Mouse (Mus musculus): ENCODE data around the gene 2810021J22Rik.
"Not testable (repeated sequence)": the region's sequence is repeated elsewhere in the genome, so short reads cannot be mapped to it uniquely, and the experiment has no call there.

2810021J22Rik gene

DNA sequence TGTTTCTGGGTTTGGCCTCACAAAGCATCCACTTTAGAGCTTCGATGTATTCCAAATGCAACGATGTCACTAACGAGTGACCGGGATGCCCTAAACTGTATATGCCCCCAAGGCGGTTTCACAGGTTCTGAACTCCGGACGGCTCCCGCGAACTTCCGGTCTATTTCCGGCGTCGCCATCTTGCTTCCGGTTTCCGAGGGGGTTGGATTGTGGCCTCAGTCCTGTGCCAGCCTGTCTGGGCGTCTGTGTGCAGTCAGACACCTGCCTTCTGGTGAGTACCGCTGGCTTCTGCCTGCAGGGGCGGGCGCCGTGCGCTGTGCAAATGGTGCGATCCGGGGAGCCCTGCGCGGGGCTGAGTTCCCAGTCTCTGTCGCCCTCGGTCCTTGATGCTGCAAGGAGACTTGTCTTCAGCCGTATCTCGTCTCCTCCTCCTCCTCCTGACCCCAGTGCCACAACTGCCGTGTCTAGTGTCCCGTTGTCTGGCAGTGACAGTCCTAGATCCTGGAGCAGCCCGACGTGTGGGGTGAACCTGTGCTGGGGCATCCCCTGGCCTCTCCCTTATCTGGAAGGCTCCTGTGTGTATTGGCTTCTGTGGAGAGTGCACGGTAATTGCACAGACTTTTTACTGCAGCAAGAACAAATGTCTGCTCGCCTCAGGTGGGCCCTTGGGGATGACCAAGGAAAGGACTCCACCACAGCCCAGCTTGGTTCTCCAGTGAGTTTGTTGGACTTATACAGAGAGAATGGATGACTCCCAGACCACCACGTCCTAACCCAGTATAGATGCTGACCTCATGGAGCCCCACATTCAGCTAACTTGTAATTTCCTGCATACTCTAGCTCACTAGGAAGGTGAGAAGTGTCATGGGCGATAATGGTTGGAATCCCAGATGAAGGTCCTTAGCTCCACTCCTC is at the start of gene 2810021J22Rik:
Gene 2810021J22Rik (plus strand): TSS at position 178 of the 915 bp plus-strand sequence.
- peak; percentile 82 to 83 for DNase-seq (ENCODE audit: low spot score in 2 of 2)

DNA sequence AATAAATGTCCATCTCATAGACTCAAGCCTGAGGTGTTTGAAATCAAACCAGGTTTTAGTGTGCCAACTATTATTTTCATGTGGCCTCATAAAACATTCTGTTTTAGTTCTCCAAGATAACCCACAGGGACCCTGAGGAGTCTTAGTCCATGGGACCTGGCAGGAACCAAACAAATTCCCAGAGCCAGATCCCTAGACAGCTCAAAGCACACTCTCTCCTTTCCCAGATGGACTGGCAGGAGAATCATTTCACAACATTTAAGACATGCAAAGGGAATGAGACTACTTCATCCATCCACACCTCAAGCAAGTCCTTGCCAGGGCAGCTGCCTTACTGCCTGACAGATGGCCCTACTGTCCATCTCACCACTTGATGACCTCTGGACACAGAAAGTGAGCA is 38.1 kb upstream of the 2810021J22Rik start, which contains the start of gene Olfr312:
Gene Olfr312 (plus strand): TSS at position 301 of the 400 bp plus-strand sequence.
- not testable (repeated sequence) for DNase-seq (ENCODE audit: low spot score in 2 of 2)

DNA sequence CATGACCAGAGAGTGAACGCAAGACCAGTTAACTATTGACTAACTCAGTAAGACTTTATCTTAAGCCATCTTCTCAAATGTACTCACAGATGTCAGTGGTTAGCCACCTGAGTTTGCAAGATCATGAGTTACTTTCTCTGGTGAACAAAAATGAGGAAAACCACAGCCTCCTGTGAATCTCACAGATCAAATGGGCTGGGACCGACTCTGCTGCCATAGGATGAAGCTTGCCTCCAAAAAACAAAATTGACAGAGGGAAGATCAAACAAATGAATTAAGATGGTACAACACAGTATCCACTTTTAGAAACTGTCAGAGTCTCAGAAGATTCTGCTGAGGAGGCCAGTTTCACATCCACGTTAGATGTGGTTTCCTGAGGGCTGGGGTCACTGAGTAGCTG is 37.3 kb upstream of the 2810021J22Rik start:
- DNase-seq (ENCODE audit: low spot score in 2 of 2): no peak

DNA sequence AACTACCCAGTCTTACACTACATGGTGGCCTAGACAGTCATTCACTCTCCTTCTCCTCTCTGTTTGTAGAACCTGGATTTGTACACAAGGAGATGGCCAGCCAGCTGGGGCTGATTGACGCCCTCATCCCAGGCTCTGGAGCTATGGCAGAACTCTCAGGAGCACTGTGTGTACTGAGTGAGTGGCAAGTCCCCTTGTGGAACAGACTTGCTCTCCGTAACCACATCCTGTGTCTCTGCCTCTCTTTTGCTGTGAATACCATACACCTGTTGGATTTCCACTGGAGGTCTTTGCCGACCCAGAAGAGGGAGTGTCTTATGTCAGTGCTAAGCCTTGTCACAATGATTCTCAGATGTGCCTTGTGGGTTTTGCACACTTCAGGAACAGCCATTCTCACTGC is 34.5 kb upstream of the 2810021J22Rik start:
- DNase-seq (ENCODE audit: low spot score in 2 of 2): not testable (repeated sequence)

DNA sequence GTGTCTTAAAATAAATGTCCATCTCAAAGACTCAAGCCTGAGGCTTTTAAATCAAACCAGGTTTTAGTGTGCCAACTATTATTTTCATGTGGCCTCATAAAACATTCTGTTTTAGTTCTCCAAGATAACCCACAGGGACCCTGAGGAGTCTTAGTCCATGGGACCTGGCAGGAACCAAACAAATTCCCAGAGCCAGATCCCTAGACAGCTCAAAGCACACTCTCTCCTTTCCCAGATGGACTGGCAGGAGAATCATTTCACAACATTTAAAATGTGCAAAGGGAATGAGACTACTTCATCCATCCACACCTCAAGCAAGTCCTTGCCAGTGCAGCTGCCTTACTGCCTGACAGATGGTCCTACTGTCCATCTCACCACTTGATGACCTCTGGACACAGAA is 28.1 kb upstream of the 2810021J22Rik start, which contains the start of gene Olfr311:
Gene Olfr311 (plus strand): TSS at position 301 of the 400 bp plus-strand sequence.
- not testable (repeated sequence) for DNase-seq (ENCODE audit: low spot score in 2 of 2)

DNA sequence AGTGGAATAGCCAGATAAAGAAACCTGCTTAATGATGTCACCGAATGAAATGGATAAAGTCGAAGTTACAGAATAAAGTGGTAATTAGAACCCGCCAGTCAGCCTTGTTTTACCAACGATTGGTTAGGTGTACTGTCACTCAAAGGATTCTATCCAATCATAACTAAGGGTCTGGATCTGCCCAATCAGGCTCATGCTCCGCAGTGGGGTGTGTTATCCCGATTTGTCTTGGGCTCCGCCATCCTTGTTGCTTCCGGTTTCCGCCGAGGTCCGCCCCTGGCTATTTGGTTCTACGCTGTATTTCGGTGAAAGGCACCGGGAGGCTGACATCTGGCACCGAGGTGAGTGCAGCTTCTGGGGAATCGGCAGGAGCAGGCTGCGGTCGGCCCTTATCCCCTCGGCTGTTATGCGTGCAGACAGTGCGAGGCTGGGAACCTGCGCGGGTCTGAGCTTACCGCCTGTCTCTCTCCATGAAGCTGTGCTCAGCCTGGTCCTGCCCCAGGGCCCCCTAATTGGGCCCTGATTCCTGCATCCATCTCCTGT is 20.0 kb upstream of the 2810021J22Rik start, which contains the start of gene Gm12258:
Gene Gm12258 (plus strand): TSS at position 240 of the 543 bp plus-strand sequence.
- peak; percentile 91 to 95 for DNase-seq (ENCODE audit: low spot score in 2 of 2)

DNA sequence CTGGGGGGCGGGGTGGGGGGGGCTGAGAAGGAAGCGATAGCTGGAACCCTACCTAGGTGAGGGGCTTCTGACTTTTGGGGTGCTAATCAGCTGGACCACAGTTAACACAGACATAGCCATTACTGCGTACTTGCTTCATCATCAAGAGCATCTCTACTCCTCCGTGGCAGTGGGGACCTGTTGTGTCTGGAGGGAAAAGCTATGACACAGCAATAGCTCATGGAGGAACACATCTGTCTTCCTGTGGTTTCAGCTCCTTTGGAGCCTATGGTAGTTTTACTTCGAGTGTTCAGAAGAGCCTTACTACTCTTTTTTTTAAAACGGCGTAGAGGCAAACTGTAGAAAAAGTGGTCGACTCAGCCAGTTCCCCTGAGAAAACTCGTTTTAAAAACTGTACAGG is 19.4 kb upstream of the 2810021J22Rik start:
- no peak for DNase-seq (ENCODE audit: low spot score in 2 of 2)

DNA sequence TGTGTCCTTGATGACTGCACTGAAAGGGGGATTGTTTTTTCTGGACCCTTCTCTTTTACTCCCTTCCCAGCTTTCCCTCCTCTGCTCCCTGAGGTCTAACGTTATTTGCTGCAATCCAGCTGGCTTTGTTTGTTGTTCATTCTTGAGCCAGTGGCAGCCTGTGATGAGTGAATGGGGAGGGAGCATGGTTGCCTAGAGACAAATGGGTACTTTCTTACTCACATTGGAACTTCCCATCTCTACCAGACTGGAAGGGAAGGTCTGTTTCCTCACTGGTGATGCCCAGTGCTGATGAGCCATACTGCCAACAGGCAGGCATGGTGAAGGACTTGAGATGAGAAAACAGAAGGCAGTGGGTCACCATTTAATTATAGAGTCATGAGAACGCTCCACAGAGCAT is 17.3 kb upstream of the 2810021J22Rik start:
- no peak for DNase-seq (ENCODE audit: low spot score in 2 of 2)

DNA sequence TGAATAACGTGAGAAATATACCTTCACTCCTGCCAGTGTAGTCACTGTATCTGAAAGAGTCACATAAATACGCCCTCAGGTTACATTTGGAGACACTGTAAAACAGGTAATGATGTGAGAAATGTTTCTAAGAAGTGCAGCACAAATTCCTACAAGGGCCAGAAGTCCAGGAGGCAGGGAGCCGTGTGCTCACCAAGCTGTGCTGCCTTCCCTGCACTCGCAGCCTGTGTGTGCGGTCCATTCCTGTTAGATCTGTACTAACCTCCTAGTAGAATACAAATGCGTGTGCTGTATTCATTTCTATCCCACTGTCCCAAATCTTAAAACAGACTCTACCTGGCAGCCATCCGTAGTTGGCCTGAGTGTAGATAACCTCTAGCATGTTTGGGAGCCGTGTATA is 6.3 kb upstream of the 2810021J22Rik start:
- DNase-seq (ENCODE audit: low spot score in 2 of 2): no peak

DNA sequence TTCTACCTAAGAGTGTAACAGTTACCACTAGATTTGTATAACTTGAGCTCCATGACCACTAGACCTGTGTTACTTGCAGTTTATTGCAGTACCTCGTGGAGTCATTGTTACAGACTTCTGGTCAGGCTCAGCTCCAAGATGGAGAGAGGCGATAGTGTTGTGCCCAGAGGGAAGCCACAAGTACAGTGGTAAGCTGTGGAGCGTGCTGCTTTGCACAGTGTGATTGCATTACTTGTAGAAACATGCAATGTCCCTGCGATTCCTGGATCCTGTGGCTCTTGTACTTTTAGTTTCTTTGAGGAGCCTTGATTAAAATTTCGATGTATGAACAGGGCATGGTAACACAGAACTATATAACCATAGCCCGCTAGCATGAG is 926 bp downstream of the 2810021J22Rik start:
- DNase-seq (ENCODE audit: low spot score in 2 of 2): no peak

DNA sequence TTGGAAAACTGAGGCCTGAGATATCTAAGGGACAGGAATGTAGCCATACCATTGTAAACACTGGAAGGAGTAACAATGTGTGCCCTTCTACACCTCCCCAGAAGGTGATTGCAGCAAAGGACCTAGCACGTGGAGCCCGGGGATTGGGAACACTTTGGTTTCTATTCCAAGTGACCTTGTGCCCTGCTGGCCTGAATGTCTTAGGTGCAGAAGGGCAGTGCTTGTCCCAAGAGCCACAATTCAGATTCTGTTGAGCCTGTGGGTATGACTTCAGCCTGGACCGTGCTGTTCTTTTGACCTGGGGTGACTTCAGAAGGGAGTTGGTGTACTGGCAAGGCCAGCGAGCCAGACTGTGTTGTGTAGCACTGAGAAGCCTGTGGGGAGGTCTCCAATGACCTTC is 3.9 kb downstream of the 2810021J22Rik start:
- no peak for DNase-seq (ENCODE audit: low spot score in 2 of 2)

DNA sequence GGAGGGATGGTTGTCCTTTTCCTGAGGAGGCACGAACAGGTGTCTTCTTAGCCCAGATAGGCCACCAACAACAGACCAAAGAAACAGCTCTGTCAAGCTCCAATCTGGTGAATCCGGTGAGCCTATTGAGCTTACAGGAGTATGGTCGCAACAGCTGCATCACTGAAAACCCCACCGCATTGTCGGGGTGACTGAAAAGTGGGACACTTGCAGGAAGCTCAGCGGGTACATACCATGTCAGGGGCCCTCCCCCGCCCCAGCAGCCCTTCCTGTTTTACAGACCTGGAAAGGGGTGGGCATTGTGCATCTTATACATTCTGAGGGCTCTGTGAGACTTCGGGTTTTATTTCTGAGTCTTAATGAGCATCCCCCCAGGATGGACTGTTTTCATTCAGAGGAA is 16.7 kb downstream of the 2810021J22Rik start:
- DNase-seq (ENCODE audit: low spot score in 2 of 2): no peak

DNA sequence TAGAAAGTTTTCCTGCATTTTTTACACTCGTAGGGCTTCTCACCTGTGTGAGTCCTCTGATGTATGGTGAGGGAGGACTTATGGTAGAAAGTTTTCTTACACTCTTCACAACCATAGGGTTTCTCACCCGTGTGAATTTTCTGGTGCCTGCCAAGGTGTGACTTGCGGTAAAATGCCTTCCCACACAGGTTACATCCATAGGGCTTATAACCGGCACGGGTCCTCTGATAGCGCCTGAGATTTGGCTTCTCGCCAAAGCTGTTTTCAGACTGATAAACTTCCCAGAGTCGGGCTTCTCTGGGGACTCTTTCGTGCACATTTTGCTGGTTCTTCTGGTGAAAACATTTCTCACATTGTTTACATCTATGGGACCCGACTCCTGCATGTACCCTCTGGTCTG is 23.5 kb downstream of the 2810021J22Rik start:
- DNase-seq (ENCODE audit: low spot score in 2 of 2): no peak

DNA sequence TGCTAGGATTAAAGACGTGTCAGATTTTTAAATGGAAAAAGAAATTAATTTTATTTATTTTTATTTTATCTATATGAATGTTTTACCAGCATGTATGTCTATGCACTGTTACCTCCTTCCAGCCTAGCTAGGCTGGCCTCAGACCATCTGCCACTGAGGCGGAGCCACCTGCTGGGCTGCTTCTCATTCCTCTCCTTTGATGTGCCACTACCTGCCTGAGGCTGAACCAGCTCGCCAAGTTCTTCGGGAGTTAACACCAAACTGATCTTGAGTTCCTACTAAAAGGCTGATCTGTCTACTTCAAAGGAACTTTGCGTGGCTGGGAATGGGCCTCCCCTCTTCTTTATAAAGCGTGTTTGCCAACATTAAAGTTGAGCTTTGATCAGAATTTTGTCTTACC is 27.4 kb downstream of the 2810021J22Rik start:
- no peak for DNase-seq (ENCODE audit: low spot score in 2 of 2)

DNA sequence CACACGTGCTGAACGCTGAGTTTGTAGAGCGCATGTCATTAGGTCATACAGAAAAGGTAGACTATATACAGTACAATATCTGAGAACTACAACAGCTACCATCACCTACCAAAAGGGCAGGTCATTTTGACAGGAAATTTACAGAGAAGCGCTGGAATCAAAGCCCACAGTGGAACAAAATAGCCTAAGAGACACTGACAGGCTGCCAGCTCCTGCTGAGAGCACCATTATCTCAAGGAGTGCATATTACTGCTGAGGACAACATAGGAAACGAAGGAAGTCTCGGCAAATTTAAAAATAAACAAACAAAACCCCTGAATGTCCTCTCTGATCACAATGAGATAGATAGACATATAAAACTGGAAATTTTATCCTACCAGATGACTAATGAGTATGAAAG is 30.5 kb downstream of the 2810021J22Rik start:
- DNase-seq (ENCODE audit: low spot score in 2 of 2): no peak

DNA sequence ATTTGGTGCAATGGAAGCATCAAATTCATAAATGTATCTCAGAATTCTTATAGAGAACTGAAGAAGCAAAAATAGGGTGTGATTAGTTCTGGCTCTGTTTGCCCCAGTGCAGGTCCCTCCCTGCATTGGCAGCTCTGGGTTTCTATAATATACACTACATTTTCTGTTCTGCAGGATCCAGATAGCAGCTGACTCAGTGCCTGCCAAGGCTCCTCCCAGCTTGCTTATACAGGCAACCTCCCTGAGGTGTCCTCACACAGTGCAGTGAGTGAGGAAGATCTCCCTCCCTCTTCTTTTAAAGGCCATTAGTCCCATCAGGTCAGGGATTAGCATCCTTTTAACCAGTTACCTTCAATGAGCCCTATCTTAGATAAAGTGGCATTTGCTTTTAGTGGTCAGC is 34.1 kb downstream of the 2810021J22Rik start:
- DNase-seq (ENCODE audit: low spot score in 2 of 2): peak; percentile 41 to 69

DNA sequence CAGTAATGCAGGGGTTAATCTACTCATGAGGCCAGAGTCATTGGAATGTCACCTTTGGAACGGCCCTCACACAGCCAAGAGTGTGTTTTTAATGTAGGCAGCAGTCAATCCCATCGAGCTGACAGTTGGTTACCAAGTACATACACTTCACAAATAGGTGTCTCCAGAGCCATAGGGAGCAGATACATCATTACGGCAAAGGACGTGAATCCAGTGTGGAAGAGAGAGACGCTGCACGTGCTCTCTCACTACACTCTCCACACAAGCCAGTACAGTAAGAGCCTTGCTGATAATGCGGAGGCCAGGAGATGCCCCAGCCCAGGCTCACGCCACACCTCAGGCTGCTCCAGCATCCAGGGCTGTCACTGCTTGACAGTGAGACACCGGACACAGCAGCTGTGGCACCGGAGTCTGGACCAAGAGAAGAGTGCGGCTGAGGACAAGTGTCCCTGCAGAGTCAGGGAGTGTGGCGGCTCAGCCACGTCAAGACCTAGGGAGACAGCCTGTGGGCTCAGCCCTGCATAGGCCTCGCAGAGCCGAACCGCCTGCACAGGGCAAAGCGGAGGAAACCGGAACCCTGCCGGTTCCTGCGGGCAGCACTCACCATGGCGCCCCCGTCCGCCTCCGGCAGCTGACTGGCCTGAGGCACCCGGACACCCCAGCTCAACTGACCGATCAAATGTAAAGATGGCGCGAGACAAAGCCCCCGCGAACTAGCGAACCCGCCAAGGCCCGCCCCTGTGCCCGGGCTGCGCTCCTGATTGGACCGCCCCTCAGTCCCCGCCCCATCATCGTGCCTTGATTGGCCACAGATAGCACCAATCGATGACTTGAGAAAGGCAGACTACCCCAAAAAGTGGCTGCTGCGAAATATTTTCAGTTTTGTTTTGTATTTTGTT is 36.7 kb downstream of the 2810021J22Rik start, which contains the start of gene Zfp39:
Gene Zfp39 (minus strand): TSS at position 715 of the 899 bp plus-strand sequence.
- peak; percentile 95 to 96 for DNase-seq (ENCODE audit: low spot score in 2 of 2)

DNA sequence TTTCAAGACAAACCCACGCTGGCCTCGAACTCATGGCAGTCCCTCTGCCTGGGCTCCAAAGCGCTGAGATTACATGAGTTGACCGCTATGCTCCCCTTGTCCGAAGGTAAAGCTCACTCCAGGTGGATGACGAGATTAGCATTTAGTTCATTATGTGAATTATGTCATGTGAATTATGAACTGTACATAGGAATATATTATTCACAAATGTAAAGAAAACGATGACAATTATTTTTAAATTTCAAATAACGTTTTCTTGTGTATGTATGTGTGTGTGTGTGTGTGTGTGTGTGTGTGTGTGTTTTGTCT is 37.3 kb downstream of the 2810021J22Rik start:
- DNase-seq (ENCODE audit: low spot score in 2 of 2): no peak

DNA sequence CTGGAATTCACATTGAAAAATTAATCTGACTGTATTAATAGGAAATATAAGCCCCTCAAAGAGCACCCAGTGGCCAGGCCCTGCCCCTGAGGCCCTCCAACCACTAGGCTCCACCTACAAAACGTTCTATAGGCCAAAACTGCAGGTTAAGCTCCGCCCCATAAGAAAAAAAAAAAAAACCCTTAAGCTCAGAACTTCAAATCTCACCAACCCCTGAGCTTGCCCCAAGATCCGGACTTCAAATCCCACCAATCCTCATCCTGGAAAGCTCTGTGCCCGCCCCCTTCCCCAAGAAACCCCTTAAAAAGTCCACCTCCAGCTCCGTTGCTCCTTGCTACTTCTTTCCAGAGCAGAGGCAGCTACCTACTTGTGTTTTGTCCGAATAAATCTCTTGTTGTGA is 37.8 kb downstream of the 2810021J22Rik start:
- peak in 1 of 2 experiments; percentile 46 for DNase-seq (ENCODE audit: low spot score in 2 of 2)

DNA sequence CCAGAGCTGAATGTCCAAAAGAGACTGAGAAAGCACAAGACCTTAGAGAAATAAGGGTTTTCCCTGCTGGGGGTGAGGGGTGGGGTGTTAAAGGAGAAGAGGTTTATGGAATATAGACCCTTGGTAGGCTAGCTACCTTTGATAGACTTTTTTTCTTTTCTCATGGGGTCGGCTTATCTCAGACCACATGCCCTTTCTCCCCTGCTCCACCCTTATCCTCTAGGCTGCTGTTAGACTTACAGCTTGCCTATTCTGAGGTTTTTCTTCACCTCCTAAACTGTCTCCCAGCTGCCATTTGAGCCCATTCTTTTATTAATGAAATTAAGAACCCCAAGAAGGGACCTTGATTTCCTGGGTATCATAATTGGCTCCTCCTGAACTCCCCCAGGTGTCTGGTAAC is 46.8 kb downstream of the 2810021J22Rik start:
- DNase-seq (ENCODE audit: low spot score in 2 of 2): no peak

DNA sequence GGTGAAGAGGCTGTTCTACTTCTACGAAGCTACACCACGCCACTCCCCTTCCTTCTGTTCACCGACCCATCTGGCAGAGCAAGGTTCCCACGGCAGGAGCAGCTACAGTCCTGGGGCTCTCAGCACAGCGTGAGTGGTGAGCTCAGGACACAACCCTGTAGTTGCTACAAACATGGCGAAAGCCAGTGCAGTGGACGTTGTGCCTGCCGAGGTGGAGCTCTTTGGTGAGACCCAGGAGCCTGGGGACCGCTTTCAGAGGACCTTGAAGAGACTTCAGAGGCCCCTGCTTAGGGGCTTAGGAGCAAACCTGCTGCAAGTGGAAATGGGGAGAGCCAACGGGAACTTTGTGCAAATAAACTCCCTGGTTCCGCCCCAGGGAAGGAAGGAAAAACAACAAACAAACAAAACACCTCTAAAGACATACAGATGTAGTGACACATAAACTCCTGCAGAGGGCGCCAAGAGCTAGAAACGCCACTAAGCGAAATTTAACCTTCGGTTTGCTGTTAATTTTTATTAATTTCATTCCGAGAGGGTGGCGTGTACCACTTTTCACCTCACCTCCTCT is 47.5 kb downstream of the 2810021J22Rik start:
- no peak for DNase-seq (ENCODE audit: low spot score in 2 of 2)
